Mouse (Mus musculus) myocyte (in vitro differentiated cells): ENCODE results near the gene Ctps. TPM values are rescaled to one million over a fixed set of nuclear protein-coding genes. Genes with fewer than 3 reads are reported as not detected.

Experiments
- H3K27me3 ChIP-seq: one replicate; pipeline ENCODE4 v1.6.1; 2011; ENCODE audit not compliant: control insufficient read depth, insufficient read depth, insufficient read length
- H3K36me3 ChIP-seq: one replicate; pipeline ENCODE4 v1.6.1; 2011; ENCODE audit not compliant: control insufficient read depth, insufficient read depth
- H3K4me2 ChIP-seq: one replicate; pipeline ENCODE4 v1.6.1; 2011; ENCODE audit warnings: low read depth, control low read depth
- H3K4me3 ChIP-seq: one replicate; pipeline ENCODE4 v1.5.1; 2011; ENCODE audit warnings: mild to moderate bottlenecking, control low read depth, moderate library complexity
- H3K79me2 ChIP-seq: one replicate; pipeline ENCODE4 v1.6.1; 2011; ENCODE audit not compliant: control insufficient read depth, insufficient read depth
- H3ac ChIP-seq: one replicate; pipeline ENCODE4 v1.6.1; 2011; ENCODE audit not compliant: control insufficient read depth, insufficient read length
- CEBPB ChIP-seq: IDR thresholded peaks from 2 replicates; pipeline ENCODE4 v1.6.1; 2011; ENCODE audit warnings: mild to moderate bottlenecking, moderate library complexity; ENCODE audit not compliant: poor library complexity, insufficient read depth, severe bottlenecking
- E2F4 ChIP-seq: IDR thresholded peaks from one replicate; pipeline ENCODE4 v1.6.1; 2011; ENCODE audit warnings: mild to moderate bottlenecking, control low read depth, moderate library complexity; ENCODE audit not compliant: insufficient read depth
- MAX ChIP-seq: IDR thresholded peaks from one replicate; pipeline ENCODE4 v1.6.1; 2011; ENCODE audit warnings: low read depth, mild to moderate bottlenecking, control low read depth
- MYOD1 ChIP-seq, 3 experiments: IDR thresholded peaks; one replicate each; pipeline ENCODE4 v1.6.1; 2011; ENCODE audit warnings: control low read depth in 2 of 3, low read depth in 2 of 3, mild to moderate bottlenecking in 2 of 3, moderate library complexity in 1 of 3; ENCODE audit not compliant: insufficient read length in 2 of 3, control insufficient read depth in 1 of 3
- MYOG ChIP-seq, 3 experiments: IDR thresholded peaks; one replicate each; pipeline ENCODE4 v1.6.1; 2011; ENCODE audit warnings: control low read depth in 2 of 3, low read depth in 2 of 3, mild to moderate bottlenecking in 2 of 3; ENCODE audit not compliant: insufficient read length in 2 of 3, control insufficient read depth in 1 of 3, insufficient read depth in 1 of 3
- POLR2A ChIP-seq: IDR thresholded peaks from one replicate; pipeline ENCODE4 v1.6.1; 2011; ENCODE audit warnings: low read depth, mild to moderate bottlenecking, control low read depth, moderate library complexity; ENCODE audit not compliant: insufficient read length
- POLR2AphosphoS2 ChIP-seq: IDR thresholded peaks from one replicate; pipeline ENCODE4 v1.6.1; 2011; ENCODE audit warnings: low read depth, control low read depth; ENCODE audit not compliant: insufficient read length
- REST ChIP-seq: IDR thresholded peaks from one replicate; pipeline ENCODE4 v1.6.1; 2011; ENCODE audit warnings: mild to moderate bottlenecking, control low read depth, moderate library complexity; ENCODE audit not compliant: insufficient read depth, insufficient read length
- SRF ChIP-seq: IDR thresholded peaks from one replicate; pipeline ENCODE4 v1.6.1; 2011; ENCODE audit warnings: low read depth; ENCODE audit not compliant: control insufficient read depth, insufficient read length
- TCF12 ChIP-seq: IDR thresholded peaks from one replicate; pipeline ENCODE4 v1.6.1; 2011; ENCODE audit warnings: mild to moderate bottlenecking, control low read depth; ENCODE audit not compliant: poor library complexity, insufficient read depth, severe bottlenecking
- TCF3 ChIP-seq: IDR thresholded peaks from one replicate; pipeline ENCODE4 v1.6.1; 2011; ENCODE audit warnings: low read depth, control low read depth; ENCODE audit not compliant: insufficient read length
- USF1 ChIP-seq: IDR thresholded peaks from one replicate; pipeline ENCODE4 v1.6.1; 2011; ENCODE audit warnings: low read depth, mild to moderate bottlenecking, control low read depth, moderate library complexity
- polyA plus RNA-seq: library from polyadenylated mRNA; unstranded; fragments of >200 nt; fragmentation: generic; extraction: Trizol; gene quantifications from one replicate; pipeline ENCODE4 v1.2.1, GENCODE M21; 2012; ENCODE audit warnings: missing spikeins

Gene Ctps
- polyA plus RNA-seq, 1 experiment, result 38.8 TPM

DNA sequence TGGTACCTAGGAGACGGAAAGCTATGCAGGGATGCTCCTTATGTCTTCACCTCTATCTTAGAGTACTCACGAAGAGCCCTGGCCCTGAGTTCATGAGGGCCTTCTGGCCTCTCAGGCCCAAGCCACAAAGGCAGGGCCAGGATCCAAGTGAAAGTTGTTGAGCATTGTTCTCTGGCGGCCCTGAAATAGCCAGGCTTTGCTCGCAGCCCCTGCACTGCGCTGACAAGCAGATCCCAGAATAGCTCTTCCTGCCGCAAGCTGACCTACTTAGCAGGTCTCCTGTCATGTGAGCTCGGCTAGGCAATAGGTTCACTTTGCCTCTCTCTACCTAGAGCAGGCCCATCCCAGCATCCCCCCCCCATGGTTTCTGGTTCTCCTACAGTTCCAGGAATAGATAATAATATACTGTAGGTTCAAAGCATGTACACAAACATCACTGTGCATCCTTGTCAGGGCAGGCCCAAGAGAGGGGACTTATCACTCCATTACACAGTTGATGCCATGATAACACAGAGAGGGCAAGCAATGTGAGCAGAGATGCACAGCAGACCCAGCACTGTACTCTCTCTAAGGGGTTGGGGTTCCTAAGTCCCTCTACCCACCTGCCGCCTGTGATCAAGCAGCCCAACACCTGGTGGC lies 43.7 kb upstream of the Ctps start:
- H3K27me3 ChIP-seq, result no peaks in the 10 kb centered on the region
- no peak overlapping the region for H3K4me2 ChIP-seq
- H3K36me3 ChIP-seq, result no peaks in the 10 kb centered on the region
- H3K4me3 ChIP-seq, result no peak overlapping the region
- no peaks in the 10 kb centered on the region for H3K79me2 ChIP-seq
- no peak overlapping the region for H3ac ChIP-seq
- TF ChIP-seq POLR2A, result no peak
- no peak for TF ChIP-seq POLR2AphosphoS2
- TF ChIP-seq MYOG (IDR thresholded peaks at IDR 0.05; ENCODE audit: control insufficient read depth in 1 of 3, insufficient read depth in 1 of 3, insufficient read length in 2 of 3, low read depth in 2 of 3), result no peak
- no peak for TF ChIP-seq SRF
- TF ChIP-seq MAX, result no peak
- TF ChIP-seq TCF12, result no peak
- no peak for TF ChIP-seq REST
- TF ChIP-seq MYOD1 (IDR thresholded peaks at IDR 0.05; ENCODE audit: control insufficient read depth in 1 of 3, insufficient read length in 2 of 3, low read depth in 2 of 3), result no peak
- no peak for TF ChIP-seq CEBPB

DNA sequence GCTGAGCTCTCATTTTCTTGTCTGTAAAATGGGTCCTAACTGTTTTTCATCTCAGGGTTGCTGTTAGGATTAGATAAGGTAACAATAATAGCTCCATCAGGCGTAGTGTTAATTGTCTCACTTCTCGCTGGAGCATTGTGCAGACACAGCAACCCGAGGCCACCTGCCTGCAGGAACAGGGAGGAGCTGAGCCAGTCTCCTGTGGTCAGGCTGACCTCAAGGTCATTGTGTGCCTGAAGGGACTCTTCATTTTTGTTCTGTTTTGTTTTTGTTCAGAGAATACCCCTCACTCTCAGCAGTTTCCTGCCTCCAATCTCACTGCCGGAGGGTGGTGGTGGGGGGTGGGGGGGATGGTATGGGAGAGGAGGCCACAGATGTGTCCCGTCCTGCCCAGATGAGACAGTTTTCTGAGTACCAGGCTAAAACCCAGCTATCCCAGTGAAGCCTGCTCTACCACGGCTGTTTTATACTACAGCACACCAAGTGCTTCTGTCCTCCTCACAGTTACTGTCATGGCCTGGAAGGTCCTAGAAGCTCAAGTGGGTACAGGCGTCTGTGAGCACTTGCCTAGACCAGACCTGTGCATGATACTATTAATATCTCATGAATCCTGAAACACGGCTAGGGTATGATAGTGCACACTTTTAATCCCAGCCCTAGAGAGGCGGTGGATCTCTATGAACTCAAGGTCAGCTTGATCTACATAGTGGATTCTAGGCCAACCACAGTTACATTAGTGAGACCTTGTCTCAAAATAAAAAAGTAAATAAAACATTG lies 42.4 kb upstream of the Ctps start:
- H3K79me2 ChIP-seq, result no peaks in the 10 kb centered on the region
- no peaks in the 10 kb centered on the region for H3K27me3 ChIP-seq
- H3K4me2 ChIP-seq, result no peak overlapping the region
- no peaks in the 10 kb centered on the region for H3K36me3 ChIP-seq
- H3ac ChIP-seq, result no peak overlapping the region
- no peak for TF ChIP-seq TCF12
- TF ChIP-seq REST, result no peak
- TF ChIP-seq POLR2A, result no peak
- TF ChIP-seq CEBPB, result no peak
- TF ChIP-seq MYOD1 (IDR thresholded peaks at IDR 0.05; ENCODE audit: control insufficient read depth in 1 of 3, insufficient read length in 2 of 3, low read depth in 2 of 3), result peak in 1 of 3 experiments; percentile 34
- no peak for TF ChIP-seq TCF3
- H3K4me3 ChIP-seq, result no peak overlapping the region

DNA sequence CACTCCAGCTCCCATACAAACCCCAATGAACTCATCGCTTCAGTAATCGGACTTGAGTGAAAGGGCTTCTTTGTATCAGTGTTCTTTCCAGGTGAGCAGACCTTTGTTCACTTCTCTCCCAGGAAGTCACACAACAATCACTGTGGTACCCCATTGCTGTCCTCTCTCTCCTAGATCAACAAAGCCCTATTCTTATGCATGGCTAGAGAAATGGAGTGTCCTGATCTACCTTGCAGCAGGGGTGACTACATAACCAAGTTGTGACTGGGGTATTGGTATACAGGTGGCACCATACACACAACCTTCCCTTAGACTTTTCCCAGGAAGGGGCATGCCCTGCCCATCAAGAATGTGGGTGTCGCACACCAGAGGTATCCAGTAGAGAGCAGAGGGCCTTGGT lies 40.9 kb upstream of the Ctps start:
- no peaks in the 10 kb centered on the region for H3K27me3 ChIP-seq
- H3K4me3 ChIP-seq, result no peak overlapping the region
- H3K79me2 ChIP-seq, result no peaks in the 10 kb centered on the region
- H3K4me2 ChIP-seq, result no peak overlapping the region
- TF ChIP-seq CEBPB, result no peak
- H3K36me3 ChIP-seq, result no peaks in the 10 kb centered on the region
- no peak overlapping the region for H3ac ChIP-seq

DNA sequence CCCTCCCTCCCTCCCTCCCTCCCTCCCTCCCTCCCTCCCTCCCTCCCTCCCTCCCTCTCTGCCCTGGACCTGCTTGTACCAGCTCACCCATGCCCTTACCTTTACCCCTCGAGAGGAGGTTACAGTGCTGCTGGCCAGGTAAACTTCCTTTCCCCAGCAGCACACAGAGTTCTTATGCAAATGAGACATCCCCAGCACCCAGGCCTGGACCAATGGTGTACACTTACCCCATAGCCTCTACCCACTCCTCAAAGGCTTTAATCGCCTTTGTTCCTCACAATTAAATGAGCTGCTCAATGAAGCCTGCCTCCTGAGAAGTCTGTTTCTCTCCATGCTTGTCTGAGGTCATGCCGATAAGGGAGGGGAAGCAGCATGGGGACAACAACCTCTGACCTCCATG lies 36.9 kb upstream of the Ctps start:
- Histone ChIP-seq H3K27me3 (no peaks in the 10 kb centered on the region), H3K36me3 (no peaks in the 10 kb centered on the region), H3K4me2 (no peak overlapping the region), H3ac (no peak overlapping the region), H3K4me3 (no peak overlapping the region), H3K79me2 (no peaks in the 10 kb centered on the region)
- TF ChIP-seq POLR2AphosphoS2 (no peak), USF1 (no peak), REST (no peak), SRF (no peak)

GRCm38 (mm10) chr4:120602669-120603068 lies 32.6 kb upstream of the Ctps start:
- H3K4me2 ChIP-seq, result no peak overlapping the region
- no peaks in the 10 kb centered on the region for H3K27me3 ChIP-seq
- TF ChIP-seq E2F4 (no peak), TCF3 (no peak)
- no peak overlapping the region for H3K4me3 ChIP-seq
- no peak overlapping the region for H3ac ChIP-seq
- no peaks in the 10 kb centered on the region for H3K36me3 ChIP-seq
- H3K79me2 ChIP-seq, result no peaks in the 10 kb centered on the region

DNA sequence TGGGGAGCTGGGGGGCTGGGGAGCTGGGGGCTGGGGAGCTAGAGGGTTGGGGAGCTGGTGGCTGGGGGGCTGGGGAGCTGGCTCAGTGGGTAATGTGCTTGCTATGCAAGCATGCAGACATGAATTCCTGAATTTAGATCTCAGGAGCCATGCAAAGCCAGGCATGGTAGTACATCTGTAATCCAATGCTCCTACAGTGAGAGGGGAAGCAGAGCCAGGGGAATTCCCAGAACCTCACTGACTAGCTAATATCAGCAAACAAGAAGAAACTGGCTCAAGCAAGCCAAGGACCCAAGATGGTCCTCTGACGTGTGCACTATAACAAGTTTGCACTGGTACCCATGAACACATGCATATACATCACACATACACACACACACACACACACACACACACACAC lies 31.7 kb upstream of the Ctps start:
- Histone ChIP-seq H3K36me3 (no peaks in the 10 kb centered on the region), H3K27me3 (no peaks in the 10 kb centered on the region), H3ac (no peak overlapping the region), H3K4me3 (no peak overlapping the region), H3K79me2 (no peaks in the 10 kb centered on the region), H3K4me2 (no peak overlapping the region)
- TF ChIP-seq REST (no peak), POLR2AphosphoS2 (no peak), E2F4 (no peak), USF1 (no peak), MYOG (IDR thresholded peaks at IDR 0.05; ENCODE audit: control insufficient read depth in 1 of 3, insufficient read depth in 1 of 3, insufficient read length in 2 of 3, low read depth in 2 of 3) (no peak), TCF3 (no peak), CEBPB (no peak)
